In genomic region chr19:46599375-46600256, GRCm38 (mm10) we compare ENCODE assay signal across 8 mouse cellular contexts. TPM values are rescaled to one million over a fixed set of nuclear protein-coding genes. Genes with fewer than 3 reads are reported as not detected.
DNase-seq lines count a peak whose midpoint lies in the region; ATAC-seq and TF ChIP-seq lines count a peak whose summit lies in the region.

No protein-coding gene starts in this region.

- no peaks in the 10 kb centered on the region for H3K27me3 ChIP-seq in kidney, postnatal 0 days (ENCODE audit: insufficient read depth, low read length)
- no peaks in the 10 kb centered on the region for H3K27me3 ChIP-seq in megakaryocyte, embryonic 14.5 days (replicated peaks)

- peak overlapping the region; percentile 92 for H3K4me3 ChIP-seq in left cerebral cortex, adult 2 months
- H3K4me3 ChIP-seq in bone marrow, adult 2 months (replicated peaks; ENCODE audit: control insufficient read depth, low read depth, low read length) = peak overlapping the region; percentile 91
- peak overlapping the region; percentile 93 for H3K4me3 ChIP-seq in kidney, postnatal 0 days (replicated peaks; ENCODE audit: low read depth, low read length)
- H3K4me3 ChIP-seq in megakaryocyte, embryonic 14.5 days (replicated peaks) = peak overlapping the region; percentile 92

- WGBS in bone marrow, adult 2 months = under 1% methylated on average over 22 of the region's 22 CpGs
- WGBS in kidney, postnatal 0 days = 12% methylated on average over 22 of the region's 22 CpGs

- H3K27ac ChIP-seq in left cerebral cortex, adult 2 months = peak overlapping the region; percentile 90
- peak overlapping the region; percentile 76 for H3K27ac ChIP-seq in bone marrow, adult 2 months (ENCODE audit: control insufficient read depth, insufficient read depth, low read depth, low read length, poor library complexity)
- H3K27ac ChIP-seq in kidney, postnatal 0 days = peak overlapping the region; percentile 87

- TF ChIP-seq CTCF in left cerebral cortex, adult 2 months (IDR thresholded peaks at IDR 0.05) = no peak
- TF ChIP-seq CTCF in bone marrow, adult 2 months (IDR thresholded peaks at IDR 0.05; ENCODE audit: control insufficient read depth, insufficient read depth, low read length) = no peak
- no peak for TF ChIP-seq CTCF in kidney, postnatal 0 days (IDR thresholded peaks at IDR 0.05; ENCODE audit: low read depth)

- peak overlapping the region; percentile 84 for H3K9ac ChIP-seq in kidney, postnatal 0 days (ENCODE audit: low read depth, low read length)

- no peak for DNase-seq in left cerebral cortex, adult 2 months (ENCODE audit: extremely low spot score in 1 of 2, low spot score in 2 of 2)
- DNase-seq in left cerebral cortex, adult 11 months (ENCODE audit: low spot score) = no peak
- peak; percentile 39 to 48 for DNase-seq in heart, adult 9 months (ENCODE audit: low spot score in 2 of 2)
- peak; percentile 44 for DNase-seq in kidney, postnatal 0 days (ENCODE audit: low spot score)
- DNase-seq in urinary bladder, postnatal 36 days (ENCODE audit: low spot score in 2 of 2) = peak; percentile 35 to 46
- DNase-seq in frontal cortex, postnatal 14 days (ENCODE audit: low spot score in 2 of 2) = no peak

- TF ChIP-seq POLR2A in bone marrow, adult 2 months (IDR thresholded peaks at IDR 0.05; ENCODE audit: borderline replicate concordance, control insufficient read depth, low read depth, low read length) = no peak

- H3K36me3 ChIP-seq in kidney, postnatal 0 days (ENCODE audit: insufficient read depth, low read length) = no peaks in the 10 kb centered on the region
- peaks cover 35% of the 10 kb centered on the region for H3K36me3 ChIP-seq in megakaryocyte, embryonic 14.5 days (replicated peaks; ENCODE audit: low read length)

- H3K4me1 ChIP-seq in bone marrow, adult 2 months (ENCODE audit: control insufficient read depth, insufficient read depth, low read length) = peaks cover 2% of the 10 kb centered on the region; the same call in 1 of the 2 replicates
- peaks cover 8% of the 10 kb centered on the region; the same call in 1 of the 2 replicates for H3K4me1 ChIP-seq in kidney, postnatal 0 days (replicated peaks; ENCODE audit: insufficient read depth, low read length)
- peaks cover 70% of the 10 kb centered on the region for H3K4me1 ChIP-seq in megakaryocyte, embryonic 14.5 days

- no peaks in the 10 kb centered on the region for H3K9me3 ChIP-seq in kidney, postnatal 0 days (replicated peaks; ENCODE audit: low read length)
- H3K9me3 ChIP-seq in megakaryocyte, embryonic 14.5 days = no peaks in the 10 kb centered on the region

- peak; percentile 15; the same call in 1 of the 2 replicates for ATAC-seq in kidney, postnatal 0 days (replicated peaks; ENCODE audit: low FRiP score, low read depth)

- peak overlapping the region; percentile 83 for H3K4me2 ChIP-seq in kidney, postnatal 0 days (ENCODE audit: low read length)

- intact Hi-C loops in left cerebral cortex, adult 2 months (cut with DNase I) = loop anchor here (5.0 kb wide), 1 partner anchor 43 kb away; no protein-coding TSS in a partner anchor

RNA-seq across cellular contexts. Expression of gene Wbp1l, which starts 0.7 kb away (rescaled TPM):
- total RNA-seq in left cerebral cortex, adult 2 months (2021) = 10 to 100 TPM; 36.8 to 42.6 TPM
- polyA plus RNA-seq in bone marrow, adult 2 months (2011; ENCODE audit: insufficient read depth, insufficient read length, low replicate concordance, missing spikeins) = 15.8 and 29.3 TPM in 2 replicates
- 35.6 and 39.9 TPM in 2 replicates for polyA plus RNA-seq in kidney, postnatal 0 days (2015; fragmentation: Nextera tagmentation; extraction: Ambion mirVana)
- polyA plus RNA-seq in megakaryocyte, embryonic 14.5 days (2012; ENCODE audit: insufficient read depth, low replicate concordance) = 43.5 and 51.0 TPM in 2 replicates

RNA-seq across cellular contexts. Expression of gene Sfxn2, which starts 26.5 kb away (rescaled TPM):
- 1 to 10 TPM; 4.6 to 7.4 TPM for total RNA-seq in left cerebral cortex, adult 2 months (2021)
- 4.3 and 9.4 TPM in 2 replicates for polyA plus RNA-seq in bone marrow, adult 2 months (2011; ENCODE audit: insufficient read depth, insufficient read length, low replicate concordance, missing spikeins)
- 47.1 and 50.0 TPM in 2 replicates for polyA plus RNA-seq in kidney, postnatal 0 days (2015; fragmentation: Nextera tagmentation; extraction: Ambion mirVana)
- polyA plus RNA-seq in megakaryocyte, embryonic 14.5 days (2012; ENCODE audit: insufficient read depth, low replicate concordance) = 0.38 TPM in 1 of 2 replicates, not detected in the other

RNA-seq across cellular contexts. Expression of gene Arl3, which starts 26.6 kb away (rescaled TPM):
- total RNA-seq in left cerebral cortex, adult 2 months (2021) = 100 to 1,000 TPM; 120 to 129 TPM
- polyA plus RNA-seq in bone marrow, adult 2 months (2011; ENCODE audit: insufficient read depth, insufficient read length, low replicate concordance, missing spikeins) = 14.0 and 18.3 TPM in 2 replicates
- 96.6 and 105 TPM in 2 replicates for polyA plus RNA-seq in kidney, postnatal 0 days (2015; fragmentation: Nextera tagmentation; extraction: Ambion mirVana)
- 5.8 and 22.9 TPM in 2 replicates for polyA plus RNA-seq in megakaryocyte, embryonic 14.5 days (2012; ENCODE audit: insufficient read depth, low replicate concordance)

Comparison
In these comparisons a context has a peak if more than half of its experiments do, and no peak if none do; other contexts are left out.
1. DNase-seq: peak in heart, adult 9 months (2 of 2), kidney, postnatal 0 days (single experiment) and urinary bladder, postnatal 36 days (2 of 2); none in left cerebral cortex, adult 2 months (0 of 2), left cerebral cortex, adult 11 months (single experiment) and frontal cortex, postnatal 14 days (0 of 2).
2. Peak in every context shown above with its lines, with median percentiles within 50 percentile points of each other: H3K27ac ChIP-seq and H3K4me3 ChIP-seq.